Mouse (Mus musculus): ENCODE measurements at regions not wholly inside any gene's neighbourhood (a gene's known extent, or its start where the extent isn't known, plus 50 kb on each side); places are given as distances from the start of the nearest gene placed in this dataset.

GRCm38 (mm10) chr15:31087607-31088006 lies 136.5 kb upstream of the Dap start:
- Histone ChIP-seq H3K9me3 (ENCODE audit: low read length) (no peaks in the 10 kb centered on the region), H3K36me3 (replicated peaks; ENCODE audit: insufficient read depth, low read length) (no peaks in the 10 kb centered on the region), H3K4me1 (ENCODE audit: insufficient read depth) (no peaks in the 10 kb centered on the region), H3K9ac (replicated peaks) (no peak overlapping the region), H3K27ac (ENCODE audit: low read depth) (no peak overlapping the region), H3K4me2 (ENCODE audit: low read depth, low read length) (no peak overlapping the region), H3K4me3 (ENCODE audit: low read depth, low read length) (no peak overlapping the region), H3K27me3 (ENCODE audit: insufficient read depth, low read length) (no peaks in the 10 kb centered on the region)
- TF ChIP-seq EP300 (IDR thresholded peaks at IDR 0.05; ENCODE audit: low read depth): no peak
- no peak for TF ChIP-seq CTCF (IDR thresholded peaks at IDR 0.05; ENCODE audit: low read depth)
- DNase-seq (no peak), ATAC-seq (no peak)
- WGBS (ENCODE audit: insufficient replicate concordance): 77% methylated on average over 1 of the region's 1 CpGs

- ATAC-seq (no peak), DNase-seq (no peak)
- no peaks in the 10 kb centered on the region for H3K9me3 ChIP-seq (ENCODE audit: low read length)
- no peak overlapping the region for H3K4me2 ChIP-seq (ENCODE audit: low read depth, low read length)
- no peaks in the 10 kb centered on the region for H3K36me3 ChIP-seq (replicated peaks; ENCODE audit: insufficient read depth, low read length)
- H3K4me1 ChIP-seq (ENCODE audit: insufficient read depth): no peaks in the 10 kb centered on the region
- H3K27me3 ChIP-seq (ENCODE audit: insufficient read depth, low read length): no peaks in the 10 kb centered on the region
- H3K27ac ChIP-seq (ENCODE audit: low read depth): no peak overlapping the region
- TF ChIP-seq EP300 (IDR thresholded peaks at IDR 0.05; ENCODE audit: low read depth) (no peak), CTCF (IDR thresholded peaks at IDR 0.05; ENCODE audit: low read depth) (no peak)
- WGBS (ENCODE audit: insufficient replicate concordance): 57% methylated on average over 5 of the region's 5 CpGs
- no peak overlapping the region for H3K4me3 ChIP-seq (ENCODE audit: low read depth, low read length)
- H3K9ac ChIP-seq (replicated peaks): no peak overlapping the region
Measured at GRCm38 (mm10) chr15:31091916-31092570, 132.1 kb upstream of the Dap start.

GRCm38 (mm10) chr15:31096206-31096605 lies 127.9 kb upstream of the Dap start:
- Histone ChIP-seq H3K27me3 (ENCODE audit: insufficient read depth, low read length) (no peaks in the 10 kb centered on the region), H3K36me3 (replicated peaks; ENCODE audit: insufficient read depth, low read length) (no peaks in the 10 kb centered on the region), H3K4me3 (ENCODE audit: low read depth, low read length) (no peak overlapping the region), H3K4me2 (ENCODE audit: low read depth, low read length) (no peak overlapping the region), H3K9me3 (ENCODE audit: low read length) (no peaks in the 10 kb centered on the region), H3K9ac (replicated peaks) (no peak overlapping the region), H3K4me1 (ENCODE audit: insufficient read depth) (no peaks in the 10 kb centered on the region), H3K27ac (ENCODE audit: low read depth) (no peak overlapping the region)
- ATAC-seq (no peak), DNase-seq (no peak)
- TF ChIP-seq EP300 (IDR thresholded peaks at IDR 0.05; ENCODE audit: low read depth): no peak
- TF ChIP-seq CTCF (IDR thresholded peaks at IDR 0.05; ENCODE audit: low read depth): no peak
- WGBS (ENCODE audit: insufficient replicate concordance): 77% methylated on average over 7 of the region's 7 CpGs

- no peaks in the 10 kb centered on the region for H3K36me3 ChIP-seq (replicated peaks; ENCODE audit: insufficient read depth, low read length)
- WGBS (ENCODE audit: insufficient replicate concordance): 65% methylated on average over 4 of the region's 4 CpGs
- H3K4me1 ChIP-seq (ENCODE audit: insufficient read depth): no peaks in the 10 kb centered on the region
- H3K9ac ChIP-seq (replicated peaks): no peak overlapping the region
- H3K4me2 ChIP-seq (ENCODE audit: low read depth, low read length): no peak overlapping the region
- no peak overlapping the region for H3K27ac ChIP-seq (ENCODE audit: low read depth)
- H3K27me3 ChIP-seq (ENCODE audit: insufficient read depth, low read length): no peaks in the 10 kb centered on the region
- TF ChIP-seq EP300 (IDR thresholded peaks at IDR 0.05; ENCODE audit: low read depth): no peak
- no peak for TF ChIP-seq CTCF (IDR thresholded peaks at IDR 0.05; ENCODE audit: low read depth)
- DNase-seq: no peak
- no peak for ATAC-seq
- H3K9me3 ChIP-seq (ENCODE audit: low read length): no peaks in the 10 kb centered on the region
- no peak overlapping the region for H3K4me3 ChIP-seq (ENCODE audit: low read depth, low read length)
Measured at GRCm38 (mm10) chr15:31097301-31097700, 126.8 kb upstream of the Dap start.

- Histone ChIP-seq H3K27ac (ENCODE audit: low read depth) (no peak overlapping the region), H3K36me3 (replicated peaks; ENCODE audit: insufficient read depth, low read length) (no peaks in the 10 kb centered on the region), H3K4me1 (ENCODE audit: insufficient read depth) (no peaks in the 10 kb centered on the region), H3K27me3 (ENCODE audit: insufficient read depth, low read length) (no peaks in the 10 kb centered on the region), H3K4me3 (ENCODE audit: low read depth, low read length) (no peak overlapping the region), H3K9me3 (ENCODE audit: low read length) (no peaks in the 10 kb centered on the region), H3K9ac (replicated peaks) (no peak overlapping the region), H3K4me2 (ENCODE audit: low read depth, low read length) (no peak overlapping the region)
- TF ChIP-seq EP300 (IDR thresholded peaks at IDR 0.05; ENCODE audit: low read depth) (no peak), CTCF (IDR thresholded peaks at IDR 0.05; ENCODE audit: low read depth) (no peak)
- DNase-seq (no peak), ATAC-seq (no peak)
- WGBS (ENCODE audit: insufficient replicate concordance): 64% methylated on average over 4 of the region's 4 CpGs
Measured at GRCm38 (mm10) chr15:31104743-31105142, 119.4 kb upstream of the Dap start.

GRCm38 (mm10) chr15:31106907-31107306 lies 117.2 kb upstream of the Dap start:
- no peaks in the 10 kb centered on the region for H3K9me3 ChIP-seq (ENCODE audit: low read length)
- H3K9ac ChIP-seq (replicated peaks): no peak overlapping the region
- H3K4me2 ChIP-seq (ENCODE audit: low read depth, low read length): no peak overlapping the region
- no peak overlapping the region for H3K27ac ChIP-seq (ENCODE audit: low read depth)
- no peak overlapping the region for H3K4me3 ChIP-seq (ENCODE audit: low read depth, low read length)
- no peaks in the 10 kb centered on the region for H3K4me1 ChIP-seq (ENCODE audit: insufficient read depth)
- DNase-seq: no peak
- WGBS (ENCODE audit: insufficient replicate concordance): 54% methylated on average over 9 of the region's 9 CpGs
- H3K36me3 ChIP-seq (replicated peaks; ENCODE audit: insufficient read depth, low read length): no peaks in the 10 kb centered on the region
- no peak for ATAC-seq
- no peaks in the 10 kb centered on the region for H3K27me3 ChIP-seq (ENCODE audit: insufficient read depth, low read length)
- TF ChIP-seq CTCF (IDR thresholded peaks at IDR 0.05; ENCODE audit: low read depth) (no peak), EP300 (IDR thresholded peaks at IDR 0.05; ENCODE audit: low read depth) (no peak)

- no peaks in the 10 kb centered on the region for H3K9me3 ChIP-seq (ENCODE audit: low read length)
- 74% methylated on average over 1 of the region's 1 CpGs for WGBS (ENCODE audit: insufficient replicate concordance)
- no peaks in the 10 kb centered on the region for H3K4me1 ChIP-seq (ENCODE audit: insufficient read depth)
- DNase-seq (no peak), ATAC-seq (no peak)
- no peaks in the 10 kb centered on the region for H3K36me3 ChIP-seq (replicated peaks; ENCODE audit: insufficient read depth, low read length)
- H3K27ac ChIP-seq (ENCODE audit: low read depth): no peak overlapping the region
- no peak overlapping the region for H3K9ac ChIP-seq (replicated peaks)
- TF ChIP-seq EP300 (IDR thresholded peaks at IDR 0.05; ENCODE audit: low read depth) (no peak), CTCF (IDR thresholded peaks at IDR 0.05; ENCODE audit: low read depth) (no peak)
- H3K4me2 ChIP-seq (ENCODE audit: low read depth, low read length): no peak overlapping the region
- no peaks in the 10 kb centered on the region for H3K27me3 ChIP-seq (ENCODE audit: insufficient read depth, low read length)
- H3K4me3 ChIP-seq (ENCODE audit: low read depth, low read length): no peak overlapping the region
Measured at GRCm38 (mm10) chr15:31113216-31113615, 110.9 kb upstream of the Dap start.
